Comparison of ENCODE assay signal across 8 mouse cellular contexts in the genomic region with DNA sequence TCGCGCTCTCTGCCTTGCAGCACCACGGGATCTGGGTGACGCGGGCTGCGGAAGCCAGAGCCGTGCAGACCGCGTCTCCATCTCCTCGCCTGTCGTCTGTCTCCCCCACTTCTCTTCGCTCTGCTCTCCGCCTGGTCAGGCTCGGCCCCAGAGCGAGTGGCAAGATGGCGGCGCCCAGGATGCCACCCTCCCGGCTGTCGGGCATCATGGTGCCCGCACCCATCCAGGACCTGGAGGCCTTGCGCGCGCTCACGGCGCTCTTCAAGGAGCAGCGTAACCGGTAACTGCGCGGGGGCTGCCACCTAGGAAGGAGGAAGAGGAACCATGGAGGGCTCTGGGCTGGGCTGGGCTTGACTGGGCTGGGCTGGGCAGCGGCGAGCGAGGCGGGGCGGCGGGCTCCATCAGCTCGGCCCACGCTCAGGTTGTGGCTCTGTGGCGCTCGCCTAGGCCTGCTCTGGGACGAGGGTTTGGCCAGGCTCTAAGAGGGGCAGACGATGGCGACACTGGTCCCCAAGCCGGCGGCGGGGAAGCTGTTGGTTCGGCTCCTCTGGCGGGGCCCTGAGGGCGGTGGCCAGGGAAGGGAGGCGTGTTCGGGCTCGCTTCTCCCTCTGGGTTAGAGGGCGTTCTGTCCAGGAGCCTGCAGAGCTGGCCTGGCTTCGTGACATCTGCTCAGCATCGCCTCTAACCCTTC. TPM values are rescaled to one million over a fixed set of nuclear protein-coding genes. Genes with fewer than 3 reads are reported as not detected.
DNase-seq lines count a peak whose midpoint lies in the region; ATAC-seq lines count a peak whose summit lies in the region.

No protein-coding gene starts in this region.

- H3K4me2 ChIP-seq in hindbrain, embryonic 15.5 days: peak overlapping the region; percentile 67

- under 1% methylated on average over 54 of the region's 54 CpGs for WGBS in hindbrain, embryonic 15.5 days

- H3K9me3 ChIP-seq in hindbrain, embryonic 15.5 days: no peaks in the 10 kb centered on the region

- peak; percentile 93 for ATAC-seq in hindbrain, embryonic 15.5 days (ENCODE audit: low FRiP score, low read depth)

- peak overlapping the region; percentile 97 for H3K27ac ChIP-seq in hindbrain, embryonic 15.5 days (replicated peaks)

- peak; percentile 83 for DNase-seq in T-cell, adult 2 months (ENCODE audit: low spot score)
- DNase-seq in cerebellum, postnatal 36 days: peak; percentile 74 to 78
- DNase-seq in frontal cortex, postnatal 36 days (ENCODE audit: low spot score in 2 of 2): peak; percentile 82 to 83
- peak; percentile 57 for DNase-seq in left cerebral cortex, adult 11 months (ENCODE audit: low spot score)
- DNase-seq in lung, postnatal 36 days: peak; percentile 76
- DNase-seq in retina, embryonic 14.5 days (ENCODE audit: low spot score): peak; percentile 83
- DNase-seq in thymus, postnatal 36 days: peak; percentile 78 to 85

- peak overlapping the region; percentile 78 for H3K9ac ChIP-seq in hindbrain, embryonic 15.5 days

- peaks cover 31% of the 10 kb centered on the region for H3K4me1 ChIP-seq in hindbrain, embryonic 15.5 days (replicated peaks)

- peak overlapping the region; percentile 67 for H3K4me3 ChIP-seq in hindbrain, embryonic 15.5 days

- no peaks in the 10 kb centered on the region for H3K36me3 ChIP-seq in hindbrain, embryonic 15.5 days

- H3K27me3 ChIP-seq in hindbrain, embryonic 15.5 days: no peaks in the 10 kb centered on the region

RNA-seq across cellular contexts. Expression of gene Atxn10, which starts 0.4 kb away (rescaled TPM):
- polyA plus RNA-seq in hindbrain, embryonic 15.5 days (2015; fragmentation: Nextera tagmentation; extraction: Ambion mirVana): 501 and 511 TPM in 2 replicates

Comparison
In these comparisons a context has a peak if more than half of its experiments do, and no peak if none do; other contexts are left out.
1. Peak in every context shown above with its lines: DNase-seq, ATAC-seq, H3K4me3 ChIP-seq and H3K27ac ChIP-seq.